Mouse (Mus musculus): ENCODE results near the gene Ksr1. TPM values are rescaled to one million over a fixed set of nuclear protein-coding genes. Genes with fewer than 3 reads are reported as not detected.

Ksr1 gene
- polyA plus RNA-seq, 1 experiment from 2014 or later, result 6.0 TPM

GRCm38 (mm10) chr11:78986311-78987002, 159.8 kb downstream of the Ksr1 start:
- Histone ChIP-seq H3K9me3 (ENCODE audit: control insufficient read depth, low read length) (no peaks in the 10 kb centered on the region; the same call in 1 of the 2 replicates), H3K4me2 (ENCODE audit: low read length) (no peak overlapping the region), H3K27me3 (replicated peaks; ENCODE audit: control insufficient read depth, insufficient read depth, low read length) (no peaks in the 10 kb centered on the region), H3K27ac (ENCODE audit: low read depth) (no peak overlapping the region), H3K9ac (ENCODE audit: low read length) (no peak overlapping the region), H3K4me3 (ENCODE audit: low read depth, low read length) (no peak overlapping the region), H3K36me3 (ENCODE audit: control insufficient read depth, insufficient read depth, low read length) (no peaks in the 10 kb centered on the region), H3K4me1 (replicated peaks; ENCODE audit: control insufficient read depth, insufficient read depth, low read length) (0 out of 2 replicates have a peak, but pooled peaks cover 8% of the 10 kb centered on the region)
- DNase-seq (ENCODE audit: low spot score) (no peak), ATAC-seq (replicated peaks; ENCODE audit: low FRiP score, low TSS enrichment, low read depth) (no peak)
- WGBS, result 88% methylated on average over 10 of the region's 10 CpGs

DNA sequence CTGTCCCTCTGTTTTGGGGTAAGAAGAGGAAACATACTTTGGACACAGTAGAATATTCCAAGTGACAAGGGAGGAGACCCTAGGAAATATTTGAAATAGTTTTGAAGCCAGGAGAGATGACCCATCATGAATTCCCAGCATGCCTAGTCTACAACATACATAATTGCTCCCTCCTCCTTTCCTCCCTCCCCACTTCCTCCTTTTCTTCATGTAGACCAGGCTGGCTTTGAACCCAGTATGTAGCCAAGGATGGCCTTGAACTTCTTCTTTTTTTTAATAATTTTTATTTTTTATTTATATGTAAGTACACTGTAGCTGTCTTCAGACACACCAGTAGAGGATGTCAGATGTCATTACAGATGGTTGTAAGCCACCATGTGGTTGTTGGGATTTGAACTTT, 160.7 kb downstream of the Ksr1 start:
- H3K9ac ChIP-seq (ENCODE audit: low read length), result no peak overlapping the region
- no peak for DNase-seq (ENCODE audit: low spot score)

GRCm38 (mm10) chr11:78984483-78985177, 161.6 kb downstream of the Ksr1 start, which contains the start of gene Lgals9:
Lgals9 (minus strand) TSS chr11:78984946.
- 59% methylated on average over 10 of the region's 10 CpGs for WGBS
- H3K4me1 ChIP-seq (replicated peaks; ENCODE audit: control insufficient read depth, insufficient read depth, low read length), result 0 out of 2 replicates have a peak, but pooled peaks cover 8% of the 10 kb centered on the region
- H3K9me3 ChIP-seq (ENCODE audit: control insufficient read depth, low read length), result no peaks in the 10 kb centered on the region
- ATAC-seq (replicated peaks; ENCODE audit: low FRiP score, low TSS enrichment, low read depth), result no peak
- peak within 1 kb of the TSS; percentile 36 for H3K4me2 ChIP-seq (ENCODE audit: low read length)
- peak; percentile 61 for DNase-seq (ENCODE audit: low spot score)
- 0 out of 2 replicates have a peak within 1 kb of the TSS, but pooled peaks have one; percentile 10 for H3K9ac ChIP-seq (ENCODE audit: low read length)
- no peaks in the 10 kb centered on the region for H3K36me3 ChIP-seq (ENCODE audit: control insufficient read depth, insufficient read depth, low read length)
- H3K4me3 ChIP-seq (ENCODE audit: low read depth, low read length), result peak within 1 kb of the TSS; percentile 21; the same call in 1 of the 2 replicates
- H3K27me3 ChIP-seq (replicated peaks; ENCODE audit: control insufficient read depth, insufficient read depth, low read length), result no peaks in the 10 kb centered on the region
- H3K27ac ChIP-seq (ENCODE audit: low read depth), result 0 out of 2 replicates have a peak within 1 kb of the TSS, but pooled peaks have one; percentile 7

More for the DNA sequence above, 160.7 kb downstream of the Ksr1 start:
- no peak overlapping the region for H3K4me3 ChIP-seq (ENCODE audit: low read depth, low read length)
- H3K27me3 ChIP-seq (replicated peaks; ENCODE audit: control insufficient read depth, insufficient read depth, low read length), result no peaks in the 10 kb centered on the region
- no peak overlapping the region for H3K27ac ChIP-seq (ENCODE audit: low read depth)
- no peaks in the 10 kb centered on the region; the same call in 1 of the 2 replicates for H3K9me3 ChIP-seq (ENCODE audit: control insufficient read depth, low read length)
- H3K4me1 ChIP-seq (replicated peaks; ENCODE audit: control insufficient read depth, insufficient read depth, low read length), result 0 out of 2 replicates have a peak, but pooled peaks cover 8% of the 10 kb centered on the region
- no peak for ATAC-seq (replicated peaks; ENCODE audit: low FRiP score, low TSS enrichment, low read depth)
- H3K36me3 ChIP-seq (ENCODE audit: control insufficient read depth, insufficient read depth, low read length), result no peaks in the 10 kb centered on the region
- H3K4me2 ChIP-seq (ENCODE audit: low read length), result no peak overlapping the region

GRCm38 (mm10) chr11:78983539-78983938, 162.7 kb downstream of the Ksr1 start:
- H3K27me3 ChIP-seq (replicated peaks; ENCODE audit: control insufficient read depth, insufficient read depth, low read length), result no peaks in the 10 kb centered on the region
- no peak overlapping the region for H3K9ac ChIP-seq (ENCODE audit: low read length)
- no peak overlapping the region for H3K4me3 ChIP-seq (ENCODE audit: low read depth, low read length)
- WGBS, result 82% methylated on average over 7 of the region's 7 CpGs
- ATAC-seq (replicated peaks; ENCODE audit: low FRiP score, low TSS enrichment, low read depth) (no peak), DNase-seq (ENCODE audit: low spot score) (no peak)
- H3K27ac ChIP-seq (ENCODE audit: low read depth), result no peak overlapping the region
- H3K9me3 ChIP-seq (ENCODE audit: control insufficient read depth, low read length), result no peaks in the 10 kb centered on the region
- H3K36me3 ChIP-seq (ENCODE audit: control insufficient read depth, insufficient read depth, low read length), result no peaks in the 10 kb centered on the region
- H3K4me2 ChIP-seq (ENCODE audit: low read length), result peak overlapping the region; percentile 36
- H3K4me1 ChIP-seq (replicated peaks; ENCODE audit: control insufficient read depth, insufficient read depth, low read length), result 0 out of 2 replicates have a peak, but pooled peaks cover 8% of the 10 kb centered on the region

DNA sequence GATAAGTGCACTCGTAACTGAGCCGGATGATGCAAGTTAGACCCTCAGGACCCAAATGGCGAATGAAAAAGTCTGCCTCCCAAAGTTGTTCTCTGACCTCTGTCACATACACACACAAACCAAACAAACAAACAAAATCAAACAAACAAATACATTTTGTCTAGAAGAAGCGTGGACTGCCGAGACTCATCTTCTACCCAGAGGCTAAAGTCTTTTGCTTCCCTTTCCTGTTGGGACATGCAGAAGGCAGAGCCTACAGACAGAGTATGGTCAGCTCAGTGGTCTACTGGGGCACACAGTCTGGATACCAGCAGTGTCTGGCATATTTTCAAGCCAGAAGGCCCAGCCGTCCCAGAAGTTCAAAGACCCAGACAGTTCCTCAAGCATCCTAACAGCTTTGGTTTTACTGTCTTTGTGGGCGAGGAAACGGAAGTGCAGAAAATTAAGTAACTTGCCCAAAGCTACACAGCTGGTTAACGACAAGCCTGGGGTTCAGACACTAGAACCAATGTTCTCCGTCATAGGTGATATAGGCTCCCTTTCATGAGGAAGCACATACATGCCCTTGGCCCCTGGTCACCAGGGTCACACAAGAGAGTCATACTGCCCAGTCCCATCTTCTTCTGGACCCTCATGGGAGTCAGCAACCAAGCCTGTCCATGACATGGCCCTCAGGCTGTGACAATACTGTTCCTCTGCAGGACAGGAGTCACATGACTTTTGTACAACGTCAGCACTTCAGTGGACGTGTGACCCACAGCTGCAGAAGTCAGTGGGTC, 163.5 kb downstream of the Ksr1 start:
- DNase-seq (ENCODE audit: low spot score) (no peak), ATAC-seq (replicated peaks; ENCODE audit: low FRiP score, low TSS enrichment, low read depth) (no peak)
- no peaks in the 10 kb centered on the region for H3K27me3 ChIP-seq (replicated peaks; ENCODE audit: control insufficient read depth, insufficient read depth, low read length)
- 0 out of 2 replicates have a peak, but pooled peaks cover 8% of the 10 kb centered on the region for H3K4me1 ChIP-seq (replicated peaks; ENCODE audit: control insufficient read depth, insufficient read depth, low read length)
- no peak overlapping the region for H3K4me2 ChIP-seq (ENCODE audit: low read length)
- no peak overlapping the region for H3K4me3 ChIP-seq (ENCODE audit: low read depth, low read length)
- H3K36me3 ChIP-seq (ENCODE audit: control insufficient read depth, insufficient read depth, low read length), result no peaks in the 10 kb centered on the region
- H3K9me3 ChIP-seq (ENCODE audit: control insufficient read depth, low read length), result no peaks in the 10 kb centered on the region
- no peak overlapping the region for H3K9ac ChIP-seq (ENCODE audit: low read length)
- 70% methylated on average over 12 of the region's 12 CpGs for WGBS
- 0 out of 2 replicates have a peak overlapping the region, but pooled peaks have one; percentile 11 for H3K27ac ChIP-seq (ENCODE audit: low read depth)

DNA sequence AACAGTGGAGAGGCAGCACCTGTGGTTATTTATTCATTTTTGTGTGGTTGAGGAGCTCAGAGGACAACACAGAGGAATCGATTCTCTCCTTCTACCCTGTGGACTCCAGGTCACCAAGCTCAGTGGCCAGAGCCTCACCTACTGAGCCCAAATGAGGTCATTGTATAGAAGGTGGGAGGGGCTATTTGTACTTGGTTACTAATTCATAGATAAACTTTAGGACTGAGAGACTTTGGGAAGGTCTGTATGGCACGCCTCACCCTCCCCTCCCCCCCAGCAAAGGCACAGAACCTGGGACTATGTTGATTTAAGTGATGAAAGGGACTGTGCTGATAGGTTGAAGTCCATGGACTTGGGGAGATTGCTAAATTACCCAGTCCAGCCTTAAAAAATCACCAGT, 164.2 kb downstream of the Ksr1 start:
- no peak overlapping the region for H3K9ac ChIP-seq (ENCODE audit: low read length)
- H3K27ac ChIP-seq (ENCODE audit: low read depth), result peak overlapping the region; percentile 29; the same call in 1 of the 2 replicates
- H3K36me3 ChIP-seq (ENCODE audit: control insufficient read depth, insufficient read depth, low read length), result no peaks in the 10 kb centered on the region
- H3K27me3 ChIP-seq (replicated peaks; ENCODE audit: control insufficient read depth, insufficient read depth, low read length), result no peaks in the 10 kb centered on the region
- peak; percentile 91 for ATAC-seq (replicated peaks; ENCODE audit: low FRiP score, low TSS enrichment, low read depth)
- no peak overlapping the region for H3K4me3 ChIP-seq (ENCODE audit: low read depth, low read length)
- no peaks in the 10 kb centered on the region for H3K9me3 ChIP-seq (ENCODE audit: control insufficient read depth, low read length)
- H3K4me2 ChIP-seq (ENCODE audit: low read length), result no peak overlapping the region
- 65% methylated on average over 2 of the region's 2 CpGs for WGBS
- H3K4me1 ChIP-seq (replicated peaks; ENCODE audit: control insufficient read depth, insufficient read depth, low read length), result 0 out of 2 replicates have a peak, but pooled peaks cover 8% of the 10 kb centered on the region
- no peak for DNase-seq (ENCODE audit: low spot score)

DNA sequence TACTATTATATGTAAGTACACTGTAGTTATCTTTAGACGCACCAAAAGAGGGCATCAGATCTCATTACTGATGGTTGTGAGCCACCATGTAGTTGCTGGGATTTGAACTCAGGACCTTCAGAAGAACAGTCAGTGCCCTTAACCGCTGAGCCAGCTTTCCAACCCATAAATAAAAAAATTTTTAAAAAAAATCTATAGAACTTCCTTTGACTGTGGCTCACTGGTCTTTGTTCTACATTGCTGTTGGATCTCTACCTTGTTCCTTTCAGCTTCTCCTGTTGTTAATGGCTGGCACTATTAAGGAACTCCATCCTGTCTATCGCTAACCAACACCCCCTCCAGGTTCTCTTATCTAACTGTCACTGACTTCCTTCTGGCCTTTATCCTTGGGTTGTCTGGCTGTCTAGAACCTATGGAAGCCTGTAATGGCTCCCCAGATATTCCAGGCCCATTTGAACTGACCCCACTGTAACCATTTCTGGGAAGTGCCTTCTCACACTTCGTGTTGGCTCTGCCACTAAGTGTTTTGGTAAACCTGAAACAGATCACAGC, 166.0 kb downstream of the Ksr1 start:
- no peaks in the 10 kb centered on the region for H3K36me3 ChIP-seq (ENCODE audit: control insufficient read depth, insufficient read depth, low read length)
- 0 out of 2 replicates have a peak, but pooled peaks cover 8% of the 10 kb centered on the region for H3K4me1 ChIP-seq (replicated peaks; ENCODE audit: control insufficient read depth, insufficient read depth, low read length)
- no peaks in the 10 kb centered on the region for H3K27me3 ChIP-seq (replicated peaks; ENCODE audit: control insufficient read depth, insufficient read depth, low read length)
- no peak for ATAC-seq (replicated peaks; ENCODE audit: low FRiP score, low TSS enrichment, low read depth)
- WGBS, result 73% methylated on average over 4 of the region's 4 CpGs
- H3K9ac ChIP-seq (ENCODE audit: low read length), result no peak overlapping the region
- no peak for DNase-seq (ENCODE audit: low spot score)
- H3K9me3 ChIP-seq (ENCODE audit: control insufficient read depth, low read length), result no peaks in the 10 kb centered on the region
- no peak overlapping the region for H3K4me2 ChIP-seq (ENCODE audit: low read length)
- H3K27ac ChIP-seq (ENCODE audit: low read depth), result no peak overlapping the region
- H3K4me3 ChIP-seq (ENCODE audit: low read depth, low read length), result no peak overlapping the region
